Mouse (Mus musculus) midbrain, embryonic 14.5 days (tissue): ENCODE data around the gene BC048403. TPM values are rescaled to one million over a fixed set of nuclear protein-coding genes. Genes with fewer than 3 reads are reported as not detected.
A peak's percentile ranks its signal among the peaks of the same experiment; 100 is the strongest.
"Not testable (repeated sequence)": the region's sequence is repeated elsewhere in the genome, so short reads cannot be mapped to it uniquely, and the experiment has no call there.

Source experiments
- ATAC-seq: fragments of 200-750 bp; cut with Nextera tagmentation; 2 replicates; pipeline ENCODE4 v1.8.0; 2017; ENCODE audit warnings: moderate number of reproducible peaks, moderate library complexity; ENCODE audit not compliant: low FRiP score, low TSS enrichment
- DNase-seq: peaks from one replicate; pipeline ENCODE4 v3.0.0-alpha.2; 2015
- H3K27ac ChIP-seq: fragments of 300-500 bp; sonication (generic); replicated peaks from 2 replicates; pipeline ENCODE4 v1.5.1; 2014; ENCODE audit warnings: mild to moderate bottlenecking, low read depth, low read length, moderate library complexity
- H3K27me3 ChIP-seq: fragments of 300-500 bp; sonication (generic); 2 replicates; pipeline ENCODE4 v1.6.1; 2014; ENCODE audit warnings: low read length, control low read depth, mixed read lengths; ENCODE audit not compliant: control insufficient read depth, insufficient read depth
- H3K36me3 ChIP-seq: fragments of 300-500 bp; sonication (generic); 2 replicates; pipeline ENCODE4 v1.6.1; 2014; ENCODE audit warnings: low read length, control low read depth; ENCODE audit not compliant: control insufficient read depth, insufficient read depth
- H3K4me1 ChIP-seq: fragments of 300-500 bp; sonication (generic); 2 replicates; pipeline ENCODE4 v1.6.1; 2014; ENCODE audit warnings: mild to moderate bottlenecking, antibody characterized with exemption, low read length, control low read depth; ENCODE audit not compliant: control insufficient read depth, insufficient read depth
- H3K4me2 ChIP-seq: fragments of 300-500 bp; sonication (generic); 2 replicates; pipeline ENCODE4 v1.6.1; 2014; ENCODE audit warnings: mild to moderate bottlenecking, low read length, moderate library complexity
- H3K4me3 ChIP-seq: fragments of 300-500 bp; sonication (generic); replicated peaks from 2 replicates; pipeline ENCODE4 v1.5.1; 2014; ENCODE audit warnings: low read depth, low read length
- H3K9ac ChIP-seq: fragments of 300-500 bp; sonication (generic); replicated peaks from 2 replicates; pipeline ENCODE4 v1.6.1; 2014; ENCODE audit warnings: mild to moderate bottlenecking, low read length, moderate library complexity
- H3K9me3 ChIP-seq: fragments of 300-500 bp; sonication (generic); 2 replicates; pipeline ENCODE4 v1.6.1; 2016; ENCODE audit warnings: low read length, control low read depth, mixed read lengths; ENCODE audit not compliant: control insufficient read depth
- WGBS: fragments of 180-500 bp; shearing (Covaris S2); extraction: QIAGEN DNeasy Blood & Tissue Kit; methylation state at CpG from one replicate; pipeline ENCODE4 v1.1.7; 2014; 5-methylcytosine and 5-hydroxymethylcytosine counted together
- polyA plus RNA-seq: library from polyadenylated mRNA; unstranded; fragments of >200 nt; fragmentation: Nextera tagmentation; extraction: Ambion mirVana; gene quantifications from 2 replicates; pipeline ENCODE4 v1.2.1, GENCODE M21; 2014

BC048403 gene
- polyA plus RNA-seq, 1 experiment from 2014 or later = 2.6 TPM

GRCm38 (mm10) chr10:121765174-121766057 is 25.7 kb downstream of the BC048403 start:
- Histone ChIP-seq H3K27me3 (no peaks in the 10 kb centered on the region; the same call in 1 of the 2 replicates), H3K4me3 (no peak overlapping the region), H3K4me2 (peak overlapping the region; percentile 21; the same call in 1 of the 2 replicates), H3K27ac (peak overlapping the region; percentile 73), H3K4me1 (peaks cover 4% of the 10 kb centered on the region; the same call in 1 of the 2 replicates), H3K9ac (no peak overlapping the region), H3K36me3 (no peaks in the 10 kb centered on the region), H3K9me3 (no peaks in the 10 kb centered on the region)
- ATAC-seq (peak; percentile 93; the same call in 1 of the 2 replicates), DNase-seq (peak; percentile 96)
- WGBS = 23% methylated on average over 10 of the region's 10 CpGs

- 80% methylated on average over 3 of the region's 3 CpGs for WGBS
- ATAC-seq = not testable (repeated sequence)
- peak; percentile 32 for DNase-seq
Observed at GRCm38 (mm10) chr10:121767295-121767694, 27.6 kb downstream of the BC048403 start.

GRCm38 (mm10) chr10:121769711-121770110 is 30.0 kb downstream of the BC048403 start:
- DNase-seq = no peak
- no peak overlapping the region for H3K27ac ChIP-seq
- no peaks in the 10 kb centered on the region for H3K27me3 ChIP-seq
- H3K4me2 ChIP-seq = no peak overlapping the region
- peaks cover 4% of the 10 kb centered on the region; the same call in 1 of the 2 replicates for H3K4me1 ChIP-seq
- no peak for ATAC-seq
- no peak overlapping the region for H3K4me3 ChIP-seq
- WGBS = 92% methylated on average over 5 of the region's 5 CpGs
- no peaks in the 10 kb centered on the region for H3K9me3 ChIP-seq
- H3K9ac ChIP-seq = no peak overlapping the region
- H3K36me3 ChIP-seq = no peaks in the 10 kb centered on the region

More at GRCm38 (mm10) chr10:121767295-121767694, 27.6 kb downstream of the BC048403 start:
- H3K9ac ChIP-seq, H3K36me3 ChIP-seq, H3K9me3 ChIP-seq, H3K27ac ChIP-seq, H3K4me1 ChIP-seq, H3K27me3 ChIP-seq, H3K4me2 ChIP-seq, H3K4me3 ChIP-seq: not testable (repeated sequence)

- Histone ChIP-seq H3K27me3 (no peaks in the 10 kb centered on the region), H3K4me2 (no peak overlapping the region; the same call in 1 of the 2 replicates)
- no peak for ATAC-seq
Observed at GRCm38 (mm10) chr10:121770624-121771577, 31.2 kb downstream of the BC048403 start.

GRCm38 (mm10) chr10:121773813-121774212 is 34.1 kb downstream of the BC048403 start:
- Histone ChIP-seq H3K4me1 (no peaks in the 10 kb centered on the region), H3K36me3 (no peaks in the 10 kb centered on the region), H3K9ac (no peak overlapping the region), H3K4me3 (no peak overlapping the region), H3K27me3 (no peaks in the 10 kb centered on the region), H3K4me2 (no peak overlapping the region), H3K27ac (no peak overlapping the region), H3K9me3 (no peaks in the 10 kb centered on the region)
- ATAC-seq (no peak), DNase-seq (no peak)
- 89% methylated on average over 4 of the region's 4 CpGs for WGBS

More at GRCm38 (mm10) chr10:121770624-121771577, 31.2 kb downstream of the BC048403 start:
- Histone ChIP-seq H3K9me3 (no peaks in the 10 kb centered on the region), H3K4me1 (no peaks in the 10 kb centered on the region), H3K27ac (no peak overlapping the region), H3K36me3 (no peaks in the 10 kb centered on the region), H3K9ac (no peak overlapping the region), H3K4me3 (no peak overlapping the region)
- DNase-seq = peak; percentile 47
- WGBS = 51% methylated on average over 20 of the region's 20 CpGs

- no peak overlapping the region for H3K4me2 ChIP-seq
- ATAC-seq = no peak
- H3K9ac ChIP-seq = no peak overlapping the region
- no peak overlapping the region for H3K4me3 ChIP-seq
- WGBS = 51% methylated on average over 3 of the region's 3 CpGs
- no peaks in the 10 kb centered on the region for H3K27me3 ChIP-seq
- no peak overlapping the region for H3K27ac ChIP-seq
- H3K36me3 ChIP-seq = no peaks in the 10 kb centered on the region
- DNase-seq = no peak
- no peaks in the 10 kb centered on the region for H3K9me3 ChIP-seq
- no peaks in the 10 kb centered on the region for H3K4me1 ChIP-seq
Observed at GRCm38 (mm10) chr10:121775990-121776389, 36.3 kb downstream of the BC048403 start.

GRCm38 (mm10) chr10:121781159-121781558 is 41.4 kb downstream of the BC048403 start:
- no peak for ATAC-seq
- Histone ChIP-seq H3K4me3 (no peak overlapping the region), H3K9me3 (peaks cover 8% of the 10 kb centered on the region), H3K4me1 (no peaks in the 10 kb centered on the region), H3K27me3 (no peaks in the 10 kb centered on the region), H3K9ac (no peak overlapping the region), H3K4me2 (no peak overlapping the region), H3K36me3 (peaks cover 38% of the 10 kb centered on the region), H3K27ac (no peak overlapping the region)
- WGBS = 47% methylated on average over 14 of the region's 14 CpGs
- no peak for DNase-seq

- H3K27me3 ChIP-seq = no peaks in the 10 kb centered on the region
- ATAC-seq = no peak
- H3K9ac ChIP-seq = no peak overlapping the region
- no peak overlapping the region for H3K27ac ChIP-seq
- H3K4me2 ChIP-seq = no peak overlapping the region
- no peaks in the 10 kb centered on the region for H3K4me1 ChIP-seq
- DNase-seq = no peak
- peaks cover 55% of the 10 kb centered on the region for H3K36me3 ChIP-seq
- no peak overlapping the region for H3K4me3 ChIP-seq
- WGBS = 94% methylated on average over 3 of the region's 3 CpGs
- peaks cover 8% of the 10 kb centered on the region for H3K9me3 ChIP-seq
Observed at GRCm38 (mm10) chr10:121788536-121788935, 48.8 kb downstream of the BC048403 start.
